Mouse (Mus musculus) CH12.LX (cell line): Measurements from ENCODE around the gene Lrrc58. TPM values are rescaled to one million over a fixed set of nuclear protein-coding genes. Genes with fewer than 3 reads are reported as not detected.

Experiments
- DNase-seq: peaks from one replicate; pipeline ENCODE4 v3.0.0-alpha.2; 2013; ENCODE audit errors: extremely low read depth
- H3K27ac ChIP-seq: 2 replicates; pipeline ENCODE4 v1.5.1; 2012; ENCODE audit warnings: low read depth, mild to moderate bottlenecking, control low read depth, moderate library complexity; ENCODE audit not compliant: insufficient read depth
- H3K27me3 ChIP-seq: replicated peaks from 2 replicates; pipeline ENCODE3; 2012; ENCODE audit warnings: inconsistent platforms
- H3K36me3 ChIP-seq, 2 experiments: replicated peaks in 1 of 2; 2 replicates each; pipeline versions ENCODE3 to v1.6.1; 2012; ENCODE audit warnings: inconsistent platforms in 1 of 2, low read length in 1 of 2, mild to moderate bottlenecking in 1 of 2, mixed read lengths in 1 of 2, moderate library complexity in 1 of 2; ENCODE audit not compliant: control insufficient read depth in 1 of 2, insufficient read depth in 1 of 2
- H3K4me1 ChIP-seq, 2 experiments: 2 replicates each; pipeline ENCODE4 v1.6.1; 2012; ENCODE audit warnings: inconsistent platforms in 1 of 2, moderate library complexity in 1 of 2; ENCODE audit not compliant: insufficient read depth in 2 of 2, control insufficient read depth in 1 of 2
- H3K4me2 ChIP-seq: 2 replicates; pipeline ENCODE4 v1.6.1; 2012; ENCODE audit warnings: low read depth, mild to moderate bottlenecking, control low read depth; ENCODE audit not compliant: poor library complexity, insufficient read depth, severe bottlenecking
- H3K4me3 ChIP-seq, 3 experiments: fragments of 150-350 bp in 1 of 3; sonication (generic) in 1 of 3; replicated peaks in 1 of 3; 2 replicates each; pipeline versions ENCODE3 to v1.5.1; 2011 to 2012; ENCODE audit warnings: low read depth in 2 of 3, low read length in 2 of 3, mild to moderate bottlenecking in 2 of 3, moderate library complexity in 2 of 3, control low read depth in 1 of 3, improper control_type of control experiment in 1 of 3, inconsistent platforms in 1 of 3, mixed read lengths in 1 of 3; ENCODE audit not compliant: poor library complexity in 1 of 3
- H3K79me2 ChIP-seq: replicated peaks from 2 replicates; pipeline ENCODE4 v1.6.1; 2012; ENCODE audit warnings: mild to moderate bottlenecking, moderate library complexity; ENCODE audit not compliant: control insufficient read depth, poor library complexity, insufficient read depth, severe bottlenecking; ENCODE audit errors: extremely low read depth
- H3K9ac ChIP-seq: 2 replicates; pipeline ENCODE4 v1.6.1; 2012; ENCODE audit warnings: low read depth, mild to moderate bottlenecking, control low read depth, moderate library complexity; ENCODE audit not compliant: insufficient read depth
- H3K9me3 ChIP-seq: replicated peaks from 2 replicates; pipeline ENCODE3; 2012; ENCODE audit warnings: low read length, inconsistent platforms, mixed read lengths
- ETS1 ChIP-seq: conservative IDR thresholded peaks from 2 replicates; pipeline ENCODE4 v1.6.1; 2012; ENCODE audit warnings: low read depth, mild to moderate bottlenecking, inconsistent platforms, low read length, improper control_type of control experiment, moderate library complexity
- GABPA ChIP-seq: IDR thresholded peaks from 2 replicates; pipeline ENCODE4 v1.6.1; 2012; ENCODE audit warnings: low read depth, low read length, improper control_type of control experiment, inconsistent platforms; ENCODE audit not compliant: insufficient replicate concordance
- HCFC1 ChIP-seq: IDR thresholded peaks from 2 replicates; pipeline ENCODE4 v1.6.1; 2012; ENCODE audit warnings: low read depth, mild to moderate bottlenecking, inconsistent platforms, low read length, improper control_type of control experiment
- NRF1 ChIP-seq: IDR thresholded peaks from 2 replicates; pipeline ENCODE4 v1.6.1; 2014; ENCODE audit warnings: low read depth, mild to moderate bottlenecking, inconsistent platforms, low read length, improper control_type of control experiment, moderate library complexity
- TBP ChIP-seq: conservative IDR thresholded peaks from 2 replicates; pipeline ENCODE4 v1.6.1; 2011; ENCODE audit warnings: low read depth, low read length, improper control_type of control experiment
- USF1 ChIP-seq: IDR thresholded peaks from 2 replicates; pipeline ENCODE4 v1.6.1; 2014; ENCODE audit warnings: low read depth, mild to moderate bottlenecking, inconsistent platforms, low read length, improper control_type of control experiment
- ZNF384 ChIP-seq: IDR thresholded peaks from 2 replicates; pipeline ENCODE4 v1.6.1; 2012; ENCODE audit warnings: low read depth, low read length, improper control_type of control experiment, inconsistent platforms
- dilution Hi-C: fragments of 300-500 bp; cut with MboI; formaldehyde crosslinking; loops from 2 replicates; pipeline ENCODE4 v1.14.3; 2020; ENCODE audit warnings: low sequenced_read_pairs; ENCODE audit not compliant: extremely low pct_unique_long_range_greater_than_20kb, extremely low pct_ligation_motif_present
- in situ Hi-C: fragments of 300-500 bp; cut with MboI; formaldehyde crosslinking; loops from 3 replicates; pipeline ENCODE4 v1.14.3; 2019; ENCODE audit warnings: low sequenced_read_pairs, low pct_ligation_motif_present, low pct_unique_long_range_greater_than_20kb, mixed read lengths
- polyA plus RNA-seq: library from polyadenylated mRNA; unstranded; fragments of >175 nt; gene quantifications from 2 replicates; pipeline ENCODE4 v1.2.1, GENCODE M21; 2012; ENCODE audit warnings: low read depth; ENCODE audit not compliant: insufficient read length
- total RNA-seq, 2 experiments: library from RNA; depleted of rRNA; stranded (reverse); fragments of 300-350 nt in 1 of 2; fragments of >200 nt in 1 of 2; gene quantifications; 2 replicates each; pipeline ENCODE4 v1.2.3; 2012 to 2014

Gene Lrrc58
- total and polyA plus RNA-seq, 3 experiments = 17.4 to 30.8 (median 28.4) TPM

- peaks cover 2 to 4% of the 10 kb centered on the region in 2 experiments; a peak in 1 of 4 replicates for H3K4me1 ChIP-seq
- TF ChIP-seq HCFC1 = no peak
- no peak for TF ChIP-seq TBP
- TF ChIP-seq GABPA = no peak
- dilution Hi-C loops (no loop called here), in situ Hi-C loops (loop anchor here (25.0 kb wide), 1 partner anchor 731 kb away; no protein-coding TSS in a partner anchor)
- H3K9me3 ChIP-seq = no peaks in the 10 kb centered on the region
- no peak overlapping the region for H3K9ac ChIP-seq
- no peaks in the 10 kb centered on the region for H3K79me2 ChIP-seq
- no peak for DNase-seq
- peaks cover 4% of the 10 kb centered on the region for H3K27me3 ChIP-seq
- no peak overlapping the region for H3K27ac ChIP-seq
- H3K4me3 ChIP-seq = no peak overlapping the region
- no peaks in the 10 kb centered on the region for H3K36me3 ChIP-seq
- no peak overlapping the region for H3K4me2 ChIP-seq
Observed at GRCm38 (mm10) chr16:37843740-37844139, 24.4 kb upstream of the Lrrc58 start.

- Histone ChIP-seq H3K9ac (no peak overlapping the region), H3K4me2 (no peak overlapping the region), H3K4me1 (peaks cover 2 to 4% of the 10 kb centered on the region in 2 experiments; a peak in 1 of 4 replicates), H3K27ac (no peak overlapping the region), H3K27me3 (peaks cover 4% of the 10 kb centered on the region)
- in situ Hi-C loops (loop anchor here (25.0 kb wide), 1 partner anchor 733 kb away; no protein-coding TSS in a partner anchor), dilution Hi-C loops (no loop called here)
- no peak for DNase-seq
- TF ChIP-seq ETS1 (no peak), TBP (no peak), USF1 (no peak)
- TF ChIP-seq, all 38 proteins: peak for 0
- Histone ChIP-seq H3K36me3 (no peaks in the 10 kb centered on the region), H3K79me2 (no peaks in the 10 kb centered on the region), H3K9me3 (no peaks in the 10 kb centered on the region), H3K4me3 (no peak overlapping the region)
Observed at GRCm38 (mm10) chr16:37845202-37845925, 22.8 kb upstream of the Lrrc58 start.

- H3K9ac ChIP-seq = no peak overlapping the region
- no peaks in the 10 kb centered on the region for H3K36me3 ChIP-seq
- dilution Hi-C loops (no loop called here), in situ Hi-C loops (loop anchor here (25.0 kb wide), 1 partner anchor 735 kb away; no protein-coding TSS in a partner anchor)
- H3K4me1 ChIP-seq = no peaks in the 10 kb centered on the region
- no peak overlapping the region for H3K27ac ChIP-seq
- DNase-seq = no peak
- H3K27me3 ChIP-seq = peaks cover 4% of the 10 kb centered on the region
- TF ChIP-seq NRF1 (no peak), USF1 (no peak), ZNF384 (no peak)
- no peaks in the 10 kb centered on the region for H3K9me3 ChIP-seq
- no peaks in the 10 kb centered on the region for H3K79me2 ChIP-seq
- H3K4me3 ChIP-seq = no peak overlapping the region
- H3K4me2 ChIP-seq = no peak overlapping the region
Observed at GRCm38 (mm10) chr16:37847081-37847480, 21.1 kb upstream of the Lrrc58 start.
